Mouse (Mus musculus) forebrain, embryonic 11.5 days (tissue): ENCODE results near the gene Prtg. TPM values are rescaled to one million over a fixed set of nuclear protein-coding genes. Genes with fewer than 3 reads are reported as not detected.

ENCODE experiments used
- ATAC-seq: fragments of 200-750 bp; cut with Nextera tagmentation; replicated peaks from 2 replicates; pipeline ENCODE4 v1.8.0; 2017; ENCODE audit warnings: moderate TSS enrichment; ENCODE audit not compliant: low FRiP score
- DNase-seq: peaks from one replicate; pipeline ENCODE4 v3.0.0-alpha.2; 2017; ENCODE audit warnings: low spot score
- H3K27ac ChIP-seq: fragments of 300-500 bp; sonication (generic); 2 replicates; pipeline ENCODE4 v1.5.1; 2014; ENCODE audit warnings: low read depth, low read length
- H3K27me3 ChIP-seq: fragments of 300-500 bp; sonication (generic); 2 replicates; pipeline ENCODE4 v1.6.1; 2014; ENCODE audit warnings: mild to moderate bottlenecking, low read length, mixed read lengths; ENCODE audit not compliant: control insufficient read depth, insufficient read depth
- H3K36me3 ChIP-seq: fragments of 300-500 bp; sonication (generic); 2 replicates; pipeline ENCODE4 v1.6.1; 2014; ENCODE audit warnings: mild to moderate bottlenecking, low read length, moderate library complexity, mixed read lengths; ENCODE audit not compliant: control insufficient read depth, insufficient read depth
- H3K4me1 ChIP-seq: fragments of 300-500 bp; sonication (generic); replicated peaks from 2 replicates; pipeline ENCODE4 v1.6.1; 2014; ENCODE audit warnings: low read length, mixed read lengths; ENCODE audit not compliant: control insufficient read depth, insufficient read depth
- H3K4me2 ChIP-seq: fragments of 300-500 bp; sonication (generic); 2 replicates; pipeline ENCODE4 v1.6.1; 2014; ENCODE audit warnings: low read depth, mild to moderate bottlenecking, low read length, moderate library complexity, mixed read lengths; ENCODE audit not compliant: severe bottlenecking
- H3K4me3 ChIP-seq: fragments of 300-500 bp; sonication (generic); 2 replicates; pipeline ENCODE4 v1.5.1; 2014; ENCODE audit warnings: low read depth, low read length
- H3K9ac ChIP-seq: fragments of 300-500 bp; sonication (generic); 2 replicates; pipeline ENCODE4 v1.6.1; 2014; ENCODE audit warnings: low read length
- H3K9me3 ChIP-seq: fragments of 300-500 bp; sonication (generic); 2 replicates; pipeline ENCODE4 v1.6.1; 2016; ENCODE audit warnings: low read length, mixed read lengths; ENCODE audit not compliant: control insufficient read depth
- WGBS: fragments of 180-500 bp; shearing (Covaris S2); extraction: QIAGEN DNeasy Blood & Tissue Kit; methylation state at CpG from one replicate; pipeline ENCODE4 v1.1.7; 2014; 5-methylcytosine and 5-hydroxymethylcytosine counted together
- polyA plus RNA-seq: library from polyadenylated mRNA; unstranded; fragments of >200 nt; fragmentation: Nextera tagmentation; extraction: Ambion mirVana; gene quantifications from 2 replicates; pipeline ENCODE4 v1.2.1, GENCODE M21; 2014

The Prtg gene
- polyA plus RNA-seq, 1 experiment from 2014 or later = 3.6 TPM

DNA sequence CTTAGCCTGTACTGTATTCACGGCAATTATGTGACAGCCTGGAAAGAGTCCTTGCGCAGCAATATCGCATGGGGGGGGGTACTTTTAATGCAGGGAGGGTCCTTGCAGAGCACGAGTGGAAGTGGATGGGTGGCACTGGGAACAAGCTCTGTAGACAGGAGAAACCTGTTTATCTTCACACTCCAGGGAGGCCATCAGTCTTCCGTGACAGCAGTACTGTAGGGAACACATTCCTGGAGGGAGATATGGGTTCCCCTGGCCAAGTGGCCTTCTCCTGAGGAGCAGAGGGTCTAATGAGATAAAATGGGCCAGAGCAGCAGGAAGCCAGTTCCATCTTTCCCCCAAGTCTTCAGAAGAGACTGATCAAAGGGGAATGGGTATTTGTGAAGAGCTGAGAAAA, 26.0 kb upstream of the Prtg start:
- Histone ChIP-seq H3K36me3 (no peaks in the 10 kb centered on the region), H3K4me1 (peaks cover 6% of the 10 kb centered on the region; the same call in 1 of the 2 replicates), H3K27ac (no peak overlapping the region), H3K27me3 (no peaks in the 10 kb centered on the region), H3K4me2 (no peak overlapping the region), H3K9ac (no peak overlapping the region), H3K9me3 (no peaks in the 10 kb centered on the region), H3K4me3 (no peak overlapping the region)
- 51% methylated on average over 5 of the region's 5 CpGs for WGBS
- DNase-seq (no peak), ATAC-seq (no peak)

DNA sequence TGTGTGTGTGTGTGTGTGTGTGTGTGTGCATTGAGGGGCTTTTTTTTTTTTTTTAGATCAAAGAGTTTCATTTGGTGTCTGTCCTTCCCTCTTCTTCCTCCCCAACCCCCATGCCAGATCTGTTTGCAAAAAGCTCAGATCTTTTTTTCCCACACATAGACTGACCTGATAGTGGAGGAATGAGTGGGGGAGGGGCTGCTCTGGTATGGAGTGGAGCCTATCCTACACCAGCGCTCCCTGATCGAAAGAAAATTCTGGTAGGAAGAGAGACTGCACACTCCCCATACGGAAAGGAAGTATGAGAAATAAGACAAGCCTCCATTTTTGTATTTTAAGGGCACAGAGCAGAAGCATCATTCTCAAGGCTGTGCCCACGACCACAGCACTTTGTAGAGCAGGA, 25.2 kb upstream of the Prtg start:
- 66% methylated on average over 4 of the region's 4 CpGs for WGBS
- Histone ChIP-seq H3K9me3 (no peaks in the 10 kb centered on the region), H3K36me3 (no peaks in the 10 kb centered on the region), H3K9ac (no peak overlapping the region), H3K4me2 (no peak overlapping the region), H3K4me1 (peaks cover 6% of the 10 kb centered on the region; the same call in 1 of the 2 replicates), H3K4me3 (no peak overlapping the region), H3K27me3 (no peaks in the 10 kb centered on the region), H3K27ac (no peak overlapping the region)
- no peak for ATAC-seq
- no peak for DNase-seq

DNA sequence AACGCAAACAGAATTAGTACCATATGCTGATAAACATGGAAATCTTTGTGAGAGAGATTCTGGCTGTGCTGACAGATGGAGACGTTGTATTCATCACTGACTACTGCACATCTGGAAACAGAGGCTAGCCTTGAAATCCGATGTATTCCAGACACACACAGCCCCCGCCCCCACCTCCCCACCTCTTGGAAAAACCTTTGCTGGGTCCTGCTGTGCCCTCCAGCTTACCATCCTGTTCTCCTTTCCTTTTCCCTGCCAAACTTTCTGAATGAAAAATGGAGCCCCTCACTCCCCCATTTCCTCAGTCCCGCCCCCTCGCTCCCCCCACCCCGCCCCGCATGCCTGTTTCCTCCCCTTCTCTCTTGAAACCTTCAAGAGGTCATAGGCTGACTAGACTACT, 24.6 kb upstream of the Prtg start:
- Histone ChIP-seq H3K36me3 (no peaks in the 10 kb centered on the region), H3K4me2 (no peak overlapping the region), H3K27ac (no peak overlapping the region), H3K27me3 (no peaks in the 10 kb centered on the region), H3K4me3 (no peak overlapping the region), H3K4me1 (peaks cover 6% of the 10 kb centered on the region; the same call in 1 of the 2 replicates), H3K9ac (no peak overlapping the region), H3K9me3 (no peaks in the 10 kb centered on the region)
- DNase-seq (no peak), ATAC-seq (no peak)
- WGBS = 62% methylated on average over 8 of the region's 8 CpGs

DNA sequence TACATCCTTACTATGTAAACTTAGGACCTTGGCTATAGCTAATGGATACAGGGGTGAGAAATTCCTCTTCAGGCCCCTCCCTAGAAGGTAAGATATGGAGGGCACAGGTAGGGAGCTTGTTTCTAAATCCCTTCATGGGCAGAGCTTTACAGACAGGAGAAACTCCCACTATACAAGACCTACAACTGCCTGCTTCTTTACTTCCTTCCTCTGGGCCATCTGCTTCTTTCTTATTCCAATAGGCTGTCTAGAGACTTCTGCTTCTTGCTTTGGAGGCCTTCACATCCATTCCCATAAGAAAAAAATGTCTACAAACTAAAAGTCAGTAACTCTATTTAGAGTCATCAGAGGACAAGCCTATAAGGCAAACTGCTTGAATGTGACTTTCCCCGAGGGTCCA, 18.9 kb upstream of the Prtg start:
- Histone ChIP-seq H3K4me1 (no peaks in the 10 kb centered on the region), H3K9ac (no peak overlapping the region), H3K27me3 (no peaks in the 10 kb centered on the region), H3K9me3 (no peaks in the 10 kb centered on the region), H3K27ac (no peak overlapping the region), H3K36me3 (no peaks in the 10 kb centered on the region), H3K4me3 (no peak overlapping the region), H3K4me2 (no peak overlapping the region)
- DNase-seq = no peak
- ATAC-seq = no peak
- 86% methylated on average over 1 of the region's 1 CpGs for WGBS

DNA sequence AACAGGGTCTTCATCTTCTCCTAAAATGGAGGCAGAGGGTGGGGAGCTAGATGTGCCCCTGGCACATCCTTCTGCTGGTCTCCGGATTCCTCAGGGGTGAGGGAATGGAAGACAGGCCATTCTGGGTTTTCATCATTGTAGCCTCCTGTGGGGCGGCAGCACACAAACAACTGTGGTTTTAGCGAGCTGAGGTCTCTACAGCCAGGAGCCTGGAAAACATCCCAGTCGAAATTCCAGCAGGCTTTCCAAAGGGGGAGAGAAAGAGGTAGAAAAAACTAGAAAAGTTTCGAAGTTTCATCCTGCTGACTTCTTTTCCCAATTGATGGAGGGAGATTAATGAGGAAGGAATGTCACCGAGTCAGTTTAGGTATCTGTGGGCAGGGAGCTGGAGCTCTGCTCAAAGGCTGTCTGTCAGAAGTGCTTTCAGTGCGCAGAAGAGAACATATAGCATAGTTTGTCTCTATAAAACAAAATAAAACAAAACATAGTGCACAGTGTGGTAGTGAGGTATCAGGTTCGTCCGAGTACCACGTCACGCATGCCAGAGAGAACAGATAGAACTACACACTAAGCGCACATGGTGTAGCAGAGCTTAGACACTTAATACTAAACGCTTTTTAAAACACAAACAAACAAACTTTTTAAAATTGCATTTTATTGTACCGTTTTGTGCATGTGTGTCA, 16.0 kb upstream of the Prtg start:
- DNase-seq (no peak), ATAC-seq (no peak)
- H3K36me3 ChIP-seq = no peaks in the 10 kb centered on the region
- no peaks in the 10 kb centered on the region for H3K4me1 ChIP-seq
- H3K27me3 ChIP-seq = no peaks in the 10 kb centered on the region
- H3K9ac ChIP-seq = no peak overlapping the region
- no peak overlapping the region for H3K27ac ChIP-seq
- WGBS = 53% methylated on average over 14 of the region's 14 CpGs
- H3K4me2 ChIP-seq = no peak overlapping the region
- no peak overlapping the region for H3K4me3 ChIP-seq
- H3K9me3 ChIP-seq = no peaks in the 10 kb centered on the region; the same call in 1 of the 2 replicates

DNA sequence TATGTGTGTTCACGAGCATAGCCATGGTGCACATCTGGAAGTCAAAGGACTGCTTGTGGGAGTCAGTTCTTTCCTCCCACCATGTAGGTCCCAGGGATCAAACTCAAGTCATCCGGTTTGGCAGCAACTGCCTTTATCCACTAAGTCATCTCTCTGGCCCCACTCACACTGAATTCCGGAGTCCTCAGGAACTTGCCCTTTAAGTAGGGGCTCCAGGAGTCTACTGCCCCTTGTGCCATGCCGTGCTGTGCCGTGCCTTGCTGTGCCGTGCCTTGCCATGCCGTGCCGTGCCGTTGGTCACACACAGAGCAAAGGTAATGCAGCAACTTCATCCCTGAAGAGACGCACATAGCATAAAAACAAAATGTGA, 15.5 kb upstream of the Prtg start:
- 51% methylated on average over 10 of the region's 10 CpGs for WGBS
- Histone ChIP-seq H3K36me3 (no peaks in the 10 kb centered on the region), H3K4me2 (no peak overlapping the region), H3K4me3 (no peak overlapping the region), H3K9me3 (no peaks in the 10 kb centered on the region; the same call in 1 of the 2 replicates), H3K9ac (no peak overlapping the region), H3K27me3 (no peaks in the 10 kb centered on the region), H3K27ac (no peak overlapping the region), H3K4me1 (no peaks in the 10 kb centered on the region)
- ATAC-seq (no peak), DNase-seq (no peak)

GRCm38 (mm10) chr9:72791681-72792080, 15.0 kb upstream of the Prtg start:
- WGBS = 16% methylated on average over 6 of the region's 6 CpGs
- no peaks in the 10 kb centered on the region for H3K27me3 ChIP-seq
- H3K9me3 ChIP-seq = no peaks in the 10 kb centered on the region; the same call in 1 of the 2 replicates
- H3K4me3 ChIP-seq = no peak overlapping the region
- H3K4me2 ChIP-seq = no peak overlapping the region
- H3K4me1 ChIP-seq = no peaks in the 10 kb centered on the region
- no peak overlapping the region for H3K9ac ChIP-seq
- ATAC-seq (no peak), DNase-seq (no peak)
- no peaks in the 10 kb centered on the region for H3K36me3 ChIP-seq
- H3K27ac ChIP-seq = no peak overlapping the region

DNA sequence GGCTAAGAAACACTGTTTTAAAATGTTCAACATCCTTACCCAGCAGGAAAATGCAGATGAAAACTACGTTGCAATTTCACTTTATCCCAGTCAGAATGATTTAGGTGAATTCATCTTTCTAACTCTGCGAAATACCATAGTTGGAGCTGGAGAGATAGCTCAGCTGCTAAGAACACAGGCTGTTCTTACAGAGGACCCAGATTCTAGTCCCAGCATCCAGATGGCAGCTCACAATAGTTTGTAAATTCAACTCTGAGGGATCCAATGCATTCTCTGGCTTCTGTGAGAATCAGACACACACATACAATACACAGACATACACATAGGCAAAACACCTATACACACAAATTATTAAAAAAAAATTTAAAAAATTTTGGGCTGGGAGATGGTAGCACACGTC, 11.4 kb upstream of the Prtg start:
- Histone ChIP-seq H3K4me1 (no peaks in the 10 kb centered on the region), H3K27me3 (no peaks in the 10 kb centered on the region), H3K27ac (no peak overlapping the region), H3K4me2 (no peak overlapping the region), H3K9ac (no peak overlapping the region), H3K9me3 (no peaks in the 10 kb centered on the region; the same call in 1 of the 2 replicates), H3K4me3 (no peak overlapping the region), H3K36me3 (no peaks in the 10 kb centered on the region)
- WGBS = 90% methylated on average over 3 of the region's 3 CpGs
- no peak for ATAC-seq
- DNase-seq = no peak

DNA sequence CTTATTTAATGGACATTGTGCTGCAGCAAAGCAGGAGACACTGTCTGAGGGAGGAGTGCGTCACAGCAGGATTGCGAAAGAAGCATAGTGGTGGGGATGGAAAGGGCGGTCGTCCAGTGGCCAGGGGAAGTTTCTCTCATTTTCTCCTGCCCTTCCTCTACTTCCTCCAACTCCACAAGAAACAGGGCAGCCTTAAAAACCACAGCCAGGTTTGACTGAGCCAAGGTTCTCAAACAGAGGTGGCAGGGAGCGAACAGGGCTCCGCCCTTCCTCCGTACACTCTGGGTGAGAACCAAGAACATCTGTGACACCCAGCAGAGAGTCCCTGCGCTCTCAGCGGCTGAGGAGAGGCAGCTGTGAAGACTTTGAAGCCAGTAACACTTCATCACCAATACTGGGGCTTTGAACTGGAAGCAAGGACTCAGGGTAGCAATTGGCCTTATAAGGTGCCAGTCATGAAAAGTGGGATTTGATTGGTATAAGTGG, 9.5 kb upstream of the Prtg start:
- H3K4me2 ChIP-seq = no peak overlapping the region
- no peaks in the 10 kb centered on the region for H3K27me3 ChIP-seq
- H3K36me3 ChIP-seq = no peaks in the 10 kb centered on the region
- 63% methylated on average over 9 of the region's 9 CpGs for WGBS
- no peak for DNase-seq
- no peak overlapping the region; the same call in 1 of the 2 replicates for H3K9ac ChIP-seq
- H3K4me3 ChIP-seq = no peak overlapping the region
- no peak overlapping the region for H3K27ac ChIP-seq
- no peaks in the 10 kb centered on the region; the same call in 1 of the 2 replicates for H3K9me3 ChIP-seq
- H3K4me1 ChIP-seq = no peaks in the 10 kb centered on the region
- ATAC-seq = no peak
